Mouse (Mus musculus) MEL-GATA-1-ER (cell line): ENCODE results near the gene Gbgt1.
"Not testable (repeated sequence)": the region's sequence is repeated elsewhere in the genome, so short reads cannot be mapped to it uniquely, and the experiment has no call there.

Experiments
- DNase-seq: peaks from one replicate; pipeline ENCODE4 v3.0.0-alpha.2; 2012; ENCODE audit warnings: low read depth; ENCODE audit errors: extremely low read depth

The Gbgt1 gene

DNA sequence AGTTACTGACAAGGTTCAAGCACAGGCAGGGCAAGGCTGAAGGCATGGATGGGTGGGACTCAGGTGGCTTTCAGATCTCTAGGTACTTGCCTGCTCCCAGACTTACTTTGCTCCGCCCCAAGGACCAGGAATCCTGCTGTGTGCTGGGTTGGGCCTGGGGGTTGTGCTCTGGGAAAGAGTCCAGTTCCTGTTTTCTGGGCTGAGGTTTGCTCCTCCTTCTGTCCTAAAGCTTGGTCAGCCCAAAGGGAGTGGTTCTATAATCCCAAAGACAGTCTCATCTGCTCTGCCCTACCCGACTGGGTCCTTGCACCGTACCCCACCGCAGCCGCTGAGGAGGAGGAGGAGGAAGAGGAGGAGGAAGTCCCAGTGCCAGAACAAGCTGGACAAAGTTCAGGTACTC lies at the start of gene Gbgt1:
TSS of gene Gbgt1 (plus strand) at position 221 of the 400 bp plus-strand sequence.
- no peak for DNase-seq

DNA sequence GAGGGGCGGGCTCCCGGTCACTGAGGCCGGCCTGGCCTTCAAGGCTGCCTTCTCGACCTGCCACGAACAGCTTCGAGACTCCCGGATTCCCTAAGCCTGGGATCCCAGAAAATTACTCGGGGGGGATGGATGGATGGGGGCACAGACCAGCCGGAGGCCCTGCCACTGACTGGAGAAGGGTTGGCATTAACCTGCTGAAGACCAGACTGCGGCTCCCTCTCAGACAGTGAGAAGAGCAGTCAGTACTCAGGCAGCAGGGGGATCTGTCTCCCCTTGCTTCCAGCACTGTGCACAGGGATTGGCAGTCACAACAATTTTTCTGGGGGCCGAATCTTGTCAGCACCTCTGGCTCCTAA lies 49.4 kb upstream of the Gbgt1 start:
- no peak for DNase-seq

DNA sequence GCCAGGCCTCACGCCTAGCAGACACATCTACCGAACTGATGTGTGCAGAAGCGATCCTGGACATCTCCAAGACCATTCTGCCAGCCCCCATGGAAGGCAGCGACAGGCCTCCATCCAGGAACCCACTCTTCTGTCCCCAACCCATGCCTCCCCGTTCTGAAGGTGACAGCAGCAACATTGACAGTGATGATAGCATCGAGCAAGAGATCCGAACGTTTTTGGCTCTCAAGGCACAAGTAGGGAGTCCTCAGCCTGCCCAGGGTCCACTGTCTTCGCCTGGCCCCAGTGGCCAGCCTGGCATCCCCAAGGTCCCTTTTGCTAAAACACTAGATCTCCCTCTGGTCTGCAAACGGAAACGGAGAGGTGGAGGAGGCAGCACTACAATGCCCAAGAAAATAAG lies 45.0 kb upstream of the Gbgt1 start:
- DNase-seq = no peak

DNA sequence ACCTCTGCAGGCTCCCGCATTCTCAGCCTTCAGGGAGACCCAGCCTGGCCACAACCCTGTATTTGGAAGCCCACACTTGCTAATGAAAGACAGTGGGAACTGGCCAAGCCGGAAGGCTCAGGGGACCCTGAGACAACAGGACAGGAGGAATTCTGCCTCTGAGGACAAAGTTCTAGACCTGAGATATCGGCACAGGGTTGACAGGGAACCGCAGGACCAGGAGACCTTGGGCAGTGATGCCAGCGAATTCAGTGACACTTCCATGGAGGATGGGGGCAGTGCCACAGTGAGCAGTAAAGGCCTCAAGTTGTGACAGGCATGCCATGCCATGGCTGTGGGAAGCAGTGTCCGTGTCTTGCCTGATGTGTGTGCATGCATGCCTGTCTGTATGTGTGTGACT lies 43.2 kb upstream of the Gbgt1 start:
- no peak for DNase-seq

DNA sequence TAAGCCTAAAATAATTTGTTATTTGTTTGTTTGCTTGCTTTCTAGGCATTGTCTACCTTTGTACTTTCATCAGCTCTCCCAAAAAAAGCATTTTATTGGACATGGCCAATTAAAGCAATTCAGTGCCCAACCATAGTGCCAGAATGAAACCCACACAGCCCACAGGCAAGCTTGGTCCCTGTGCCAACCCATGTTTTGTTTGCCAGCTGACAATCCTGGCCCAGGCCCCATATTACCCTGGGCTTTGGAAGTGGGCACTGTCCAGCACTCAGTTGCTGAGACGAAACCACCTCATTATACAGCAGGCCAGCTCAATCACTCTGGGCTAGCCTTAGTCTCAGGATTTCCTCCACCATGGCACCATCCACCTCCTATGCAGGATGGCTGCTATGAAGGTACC lies 40.1 kb upstream of the Gbgt1 start:
- no peak for DNase-seq

DNA sequence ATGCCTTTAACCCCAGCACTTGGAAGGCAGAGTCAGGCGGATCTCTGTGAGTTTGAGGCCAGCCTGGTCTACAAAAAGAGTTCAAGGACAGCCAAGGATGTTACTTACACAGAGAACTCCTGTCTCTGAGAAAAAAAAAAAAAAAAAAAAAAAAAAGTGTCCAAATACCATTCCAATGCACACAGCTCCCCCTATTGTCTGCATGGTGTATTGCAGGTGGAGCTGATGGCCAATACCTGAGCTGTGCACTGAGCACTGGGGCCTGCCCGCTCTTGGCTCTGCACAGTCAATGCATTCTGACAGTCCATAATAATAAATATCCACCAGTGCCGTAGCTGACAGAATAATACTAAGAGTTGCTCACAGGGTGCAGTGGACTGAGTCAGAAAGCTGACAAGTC lies 32.8 kb upstream of the Gbgt1 start:
- DNase-seq = peak; percentile 47

DNA sequence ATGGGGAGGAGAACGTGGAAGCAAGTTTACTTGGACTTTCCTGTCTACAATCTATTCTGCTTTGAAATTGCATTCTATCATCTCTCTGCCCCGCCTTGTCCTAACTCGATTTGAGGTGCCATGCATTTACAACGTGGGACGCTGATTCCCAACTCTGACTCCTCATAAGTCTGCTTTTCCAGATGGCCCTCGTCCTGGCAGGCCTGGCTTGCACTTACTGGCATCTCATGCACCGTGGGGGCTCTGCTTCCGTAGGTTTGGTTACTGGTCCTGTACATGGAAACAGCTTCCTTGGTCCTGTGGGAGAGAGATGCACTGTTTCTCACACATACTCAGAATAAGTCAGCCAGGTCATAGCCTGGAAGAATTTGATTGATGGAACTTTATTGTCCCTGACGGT lies 31.8 kb upstream of the Gbgt1 start:
- DNase-seq = no peak

DNA sequence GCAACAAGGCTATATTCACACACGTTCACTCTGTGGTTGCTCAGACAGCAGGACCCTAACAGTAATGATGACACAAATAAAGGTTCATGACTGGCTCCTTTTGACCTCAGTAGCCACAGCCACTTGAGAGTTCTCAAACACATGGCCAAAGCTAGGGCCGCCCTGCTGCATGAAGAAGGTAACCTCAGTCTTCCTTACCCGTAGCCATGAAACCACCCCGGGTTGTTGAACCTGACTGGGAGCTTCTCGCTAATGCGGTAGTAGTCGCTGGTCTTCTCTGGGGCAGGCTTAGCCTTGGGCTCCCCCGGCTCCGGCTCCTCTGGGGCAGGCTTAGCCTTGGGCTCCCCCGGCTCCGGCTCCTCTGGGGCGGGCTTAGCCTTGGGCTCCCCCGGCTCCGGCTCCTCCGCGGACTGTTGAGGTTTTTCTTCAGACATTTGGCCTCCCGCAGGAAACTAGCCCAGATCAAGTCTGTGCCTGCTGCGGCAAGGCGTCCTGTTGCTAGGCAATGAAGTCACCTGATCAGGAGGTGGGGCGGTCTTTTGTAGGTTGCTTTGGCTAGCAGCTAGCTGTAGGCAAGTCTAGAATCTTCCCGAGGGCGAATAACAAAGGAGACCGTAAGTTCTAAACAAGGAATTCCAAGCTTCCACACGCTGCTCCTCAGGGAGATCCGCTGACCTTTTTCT lies 30.7 kb upstream of the Gbgt1 start, which contains the start of gene 1700007K13Rik:
TSS of gene 1700007K13Rik (minus strand) at position 497 of the 683 bp plus-strand sequence.
- no peak for DNase-seq

DNA sequence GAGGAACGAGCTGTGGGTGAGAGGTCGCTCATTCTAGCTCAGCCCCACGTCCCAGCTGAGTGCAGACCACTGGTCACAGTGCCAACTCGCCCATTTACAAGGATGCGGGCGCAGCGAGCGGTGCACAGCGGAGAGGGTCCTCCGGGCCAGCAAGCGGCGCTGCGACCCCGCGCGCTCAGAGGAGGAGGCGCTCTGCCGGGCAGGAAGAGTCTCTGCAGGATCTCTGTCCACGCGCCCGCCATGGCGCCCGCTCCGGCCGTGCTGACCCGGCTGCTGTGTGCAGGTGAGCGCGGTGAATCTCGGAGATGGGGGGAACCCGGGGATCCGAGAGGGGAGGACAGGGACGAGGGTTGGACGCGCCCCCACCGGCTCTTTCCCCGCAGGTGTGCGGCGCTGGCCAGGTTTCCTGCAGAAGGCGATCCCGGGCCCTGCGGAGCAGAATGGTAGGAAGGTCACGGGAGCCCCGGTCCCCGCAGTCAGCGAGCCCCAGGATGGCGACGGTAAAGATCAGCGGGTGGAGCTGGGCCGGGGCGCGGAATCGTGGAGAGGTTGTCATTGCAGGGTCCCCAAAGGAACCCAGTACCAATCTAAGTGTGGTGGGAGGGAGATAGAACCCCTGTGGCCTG lies 28.7 kb upstream of the Gbgt1 start, which contains the start of gene Mrps2:
TSS of gene Mrps2 (plus strand) at position 207 of the 626 bp plus-strand sequence.
- peak; percentile 51 for DNase-seq

DNA sequence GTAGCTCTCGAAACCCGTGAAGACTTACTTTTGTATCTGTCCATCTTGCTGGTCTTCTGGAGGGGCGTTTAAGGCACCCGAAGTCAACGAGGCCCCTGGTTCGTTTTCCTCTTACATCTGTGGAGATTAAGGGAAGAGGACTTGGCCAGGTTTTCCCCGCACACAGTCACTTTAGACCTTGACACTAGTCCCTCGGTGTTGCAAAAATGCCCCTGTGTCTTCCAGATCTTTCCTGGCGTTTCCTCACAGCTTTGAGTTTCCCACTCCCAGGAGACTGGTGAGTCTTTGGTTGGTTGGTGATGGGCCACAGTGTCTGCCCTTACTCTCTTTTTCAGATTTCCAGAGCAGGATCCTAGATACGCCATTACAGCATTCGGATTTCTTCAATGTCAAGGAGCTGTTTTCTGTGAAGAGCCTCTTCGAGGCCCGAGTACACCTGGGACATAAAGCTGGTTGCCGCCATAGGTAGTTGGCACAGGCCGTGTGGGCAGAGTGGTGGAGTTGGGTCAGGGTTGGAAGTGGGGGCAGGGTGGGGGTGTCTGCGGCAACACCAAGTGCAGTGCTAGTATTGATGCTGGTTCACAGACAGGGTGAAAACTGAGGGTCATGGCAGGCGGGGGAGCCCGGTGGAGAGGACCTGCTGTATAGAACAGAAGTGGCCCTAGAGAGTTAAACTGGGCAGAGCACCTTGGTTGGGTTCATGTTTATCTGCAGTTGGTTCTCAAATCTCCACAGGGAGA lies 28.0 kb upstream of the Gbgt1 start:
- DNase-seq = peak; percentile 9

DNA sequence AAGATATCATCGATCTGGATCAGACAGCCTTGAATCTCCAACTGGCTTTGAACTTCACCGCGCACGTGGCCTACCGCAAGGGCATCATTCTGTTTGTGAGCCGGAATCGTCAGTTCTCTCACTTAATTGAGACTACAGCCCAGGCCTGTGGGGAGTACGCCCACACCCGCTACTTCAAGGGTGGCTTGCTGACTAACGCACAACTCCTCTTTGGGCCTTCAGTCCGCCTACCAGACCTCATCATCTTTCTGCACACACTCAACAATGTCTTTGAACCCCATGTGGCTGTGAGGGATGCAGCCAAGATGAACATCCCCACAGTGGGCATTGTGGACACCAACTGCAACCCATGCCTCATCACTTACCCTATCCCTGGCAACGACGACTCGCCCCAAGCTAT lies 27.2 kb upstream of the Gbgt1 start:
- DNase-seq = no peak

DNA sequence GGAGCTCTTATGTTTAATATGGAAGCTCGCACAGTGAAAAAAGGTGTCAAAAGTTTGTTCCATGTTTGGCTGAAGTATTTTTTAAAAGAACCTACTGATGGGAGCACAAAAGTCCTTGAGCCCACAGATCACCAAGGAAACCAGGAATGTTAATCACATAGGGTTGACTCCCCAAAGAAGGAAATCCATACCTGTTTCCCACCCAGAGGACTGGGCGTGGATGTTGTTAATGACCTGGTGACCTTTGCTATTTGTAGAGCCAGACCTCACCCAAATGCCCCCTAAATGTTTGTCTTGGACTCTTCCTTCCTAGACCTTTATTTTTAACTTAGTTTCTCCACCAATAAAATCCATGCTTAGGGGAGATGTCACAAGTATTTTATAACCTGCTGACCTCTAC lies 26.1 kb upstream of the Gbgt1 start:
- no peak for DNase-seq

DNA sequence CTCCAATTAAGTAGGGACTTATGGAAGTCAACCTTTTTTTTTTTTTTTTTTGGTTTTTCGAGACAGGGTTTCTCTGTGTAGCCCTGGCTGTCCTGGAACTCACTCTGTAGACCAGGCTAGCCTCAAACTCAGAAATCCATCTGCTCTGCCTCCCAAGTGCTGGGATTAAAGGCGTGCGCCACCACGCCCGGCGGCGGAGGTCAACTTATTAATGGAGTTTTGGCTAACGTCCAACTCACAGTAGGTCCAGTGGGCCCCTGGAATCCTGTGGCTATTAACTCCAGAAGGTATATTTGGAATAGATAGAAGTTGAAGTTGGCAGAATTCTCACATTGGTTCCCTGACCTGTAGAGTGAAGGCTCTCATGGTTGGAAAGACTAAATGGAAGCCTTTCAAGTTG lies 24.7 kb upstream of the Gbgt1 start:
- DNase-seq = not testable (repeated sequence)

DNA sequence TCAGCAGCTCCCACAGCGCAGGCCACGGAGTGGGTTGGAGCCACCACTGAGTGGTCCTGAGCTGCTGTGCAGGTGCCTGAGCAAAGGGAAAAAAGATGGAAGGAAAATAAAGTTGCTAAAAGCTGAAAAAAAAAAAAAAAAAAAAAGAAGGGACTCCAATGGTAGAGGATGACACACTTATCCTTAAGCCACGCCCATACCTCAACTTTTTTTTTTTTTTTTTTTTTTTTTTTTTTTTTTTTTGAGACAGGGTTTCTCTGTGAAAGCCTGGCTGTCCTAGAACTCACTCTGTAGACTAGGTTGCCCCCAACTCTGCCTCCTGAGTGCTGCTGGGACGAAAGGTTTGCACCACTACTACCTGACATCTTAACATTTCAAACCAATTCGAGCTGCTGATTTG lies 18.7 kb upstream of the Gbgt1 start:
- DNase-seq = not testable (repeated sequence)

DNA sequence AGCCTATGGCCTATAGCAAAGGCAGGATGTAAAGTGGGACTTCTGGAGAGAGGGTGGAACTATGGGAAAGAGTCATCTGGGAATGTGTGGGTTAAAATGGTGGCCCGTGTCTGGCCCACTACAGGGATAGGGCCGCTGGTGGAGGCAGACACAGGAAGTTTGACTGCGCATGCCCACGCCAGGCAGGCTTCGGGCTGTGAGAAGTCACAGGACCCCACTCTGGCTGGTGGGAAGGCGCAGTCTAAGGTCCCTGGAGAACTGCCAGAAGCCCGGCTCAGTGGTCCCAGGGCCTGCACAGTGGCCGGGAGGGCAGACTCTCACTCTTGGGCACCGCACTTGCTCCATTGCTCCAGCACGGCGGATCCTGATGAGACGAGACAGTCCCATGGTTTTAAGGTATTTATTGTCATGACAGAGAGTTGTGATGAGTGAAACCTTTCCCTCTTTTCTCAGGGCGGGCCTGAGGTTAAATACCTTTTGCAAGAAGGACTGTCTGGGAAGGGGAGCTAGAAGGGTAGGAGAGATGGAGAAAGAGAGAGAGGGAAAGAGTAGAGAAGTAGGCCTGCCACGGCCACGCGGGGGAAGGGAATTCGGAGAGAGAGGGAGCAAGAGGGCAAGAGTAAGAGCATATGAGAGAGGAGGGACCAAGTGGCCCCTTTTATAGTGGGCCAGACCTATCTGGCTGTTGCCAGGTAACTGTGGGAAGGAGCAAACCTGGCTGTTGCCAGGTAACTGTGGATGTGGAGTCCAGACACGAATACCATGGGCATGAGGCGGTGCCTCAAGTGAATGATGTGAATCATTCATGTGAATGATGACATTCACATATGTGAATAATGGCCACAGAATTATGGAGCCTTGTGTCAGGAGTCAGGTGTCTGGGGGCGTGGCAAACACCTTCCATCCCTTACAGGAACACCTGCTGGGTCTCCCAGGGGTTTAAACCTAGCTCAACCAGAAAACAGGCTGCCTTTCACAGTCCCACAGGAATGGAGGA lies 17.2 kb upstream of the Gbgt1 start:
- DNase-seq = no peak

DNA sequence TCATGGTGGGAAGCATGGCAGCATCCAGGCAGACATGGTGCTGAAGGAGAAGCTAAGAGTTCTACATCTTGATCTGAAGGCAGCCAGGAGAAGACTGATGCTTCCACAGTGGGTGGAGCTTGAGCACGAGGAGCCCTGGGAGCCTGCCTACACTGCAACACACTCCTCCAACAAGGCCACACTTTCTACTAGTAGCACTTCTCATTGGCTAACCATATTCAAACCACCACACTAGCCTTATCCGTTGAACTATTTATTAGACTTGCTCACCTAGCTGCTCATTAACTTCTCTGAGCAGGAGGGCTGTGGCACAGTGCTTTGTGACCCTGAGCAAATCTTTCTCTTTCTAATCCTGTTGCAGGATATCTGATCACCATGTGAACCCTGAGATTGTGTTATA lies 12.8 kb upstream of the Gbgt1 start:
- no peak for DNase-seq

DNA sequence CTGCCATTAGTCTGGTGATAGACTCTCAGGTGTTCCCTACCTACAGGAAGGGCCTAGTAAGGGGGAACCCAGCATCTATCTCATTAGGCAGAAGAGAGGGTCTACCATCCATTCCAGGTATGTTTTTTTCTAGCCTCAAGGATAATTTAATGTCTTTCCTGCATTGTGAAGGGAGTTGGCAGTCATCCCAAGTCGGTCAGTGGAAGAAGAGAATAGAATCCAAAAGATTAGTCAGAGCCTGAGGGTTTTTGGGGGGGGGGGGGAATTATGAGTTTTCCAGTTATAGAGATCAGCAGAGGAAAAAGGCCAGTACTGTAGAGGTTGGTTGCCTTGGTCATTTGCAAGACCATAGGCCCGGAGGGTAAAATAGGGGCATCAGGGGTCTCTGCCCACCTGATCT lies 2.2 kb upstream of the Gbgt1 start:
- no peak for DNase-seq

DNA sequence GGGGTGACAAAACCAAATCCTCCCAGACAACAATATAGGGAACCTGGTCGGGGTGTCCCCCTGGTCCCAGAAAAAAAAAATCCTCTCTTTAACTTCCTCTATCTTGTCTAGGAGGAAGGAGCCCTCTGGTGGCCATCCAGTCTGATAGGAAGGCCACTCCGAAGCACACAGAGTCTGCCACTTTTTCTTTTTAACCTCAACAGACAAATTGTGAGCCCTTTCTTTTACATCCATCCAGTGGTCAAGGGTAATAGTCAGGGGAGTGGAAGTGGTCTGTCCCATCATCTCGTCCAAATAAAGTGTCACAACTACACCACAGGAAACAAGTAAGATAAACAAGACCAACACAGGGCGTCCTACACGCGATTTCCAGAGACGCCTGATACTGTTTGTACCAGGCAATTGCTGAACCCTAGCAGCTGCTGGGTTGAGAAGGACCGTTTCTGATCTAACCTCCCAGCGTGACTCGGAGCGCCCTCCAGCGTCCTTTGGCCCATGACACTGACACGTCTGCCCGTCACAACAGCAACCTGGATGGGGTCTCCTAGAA lies 1.4 kb upstream of the Gbgt1 start:
- peak; percentile 74 for DNase-seq

DNA sequence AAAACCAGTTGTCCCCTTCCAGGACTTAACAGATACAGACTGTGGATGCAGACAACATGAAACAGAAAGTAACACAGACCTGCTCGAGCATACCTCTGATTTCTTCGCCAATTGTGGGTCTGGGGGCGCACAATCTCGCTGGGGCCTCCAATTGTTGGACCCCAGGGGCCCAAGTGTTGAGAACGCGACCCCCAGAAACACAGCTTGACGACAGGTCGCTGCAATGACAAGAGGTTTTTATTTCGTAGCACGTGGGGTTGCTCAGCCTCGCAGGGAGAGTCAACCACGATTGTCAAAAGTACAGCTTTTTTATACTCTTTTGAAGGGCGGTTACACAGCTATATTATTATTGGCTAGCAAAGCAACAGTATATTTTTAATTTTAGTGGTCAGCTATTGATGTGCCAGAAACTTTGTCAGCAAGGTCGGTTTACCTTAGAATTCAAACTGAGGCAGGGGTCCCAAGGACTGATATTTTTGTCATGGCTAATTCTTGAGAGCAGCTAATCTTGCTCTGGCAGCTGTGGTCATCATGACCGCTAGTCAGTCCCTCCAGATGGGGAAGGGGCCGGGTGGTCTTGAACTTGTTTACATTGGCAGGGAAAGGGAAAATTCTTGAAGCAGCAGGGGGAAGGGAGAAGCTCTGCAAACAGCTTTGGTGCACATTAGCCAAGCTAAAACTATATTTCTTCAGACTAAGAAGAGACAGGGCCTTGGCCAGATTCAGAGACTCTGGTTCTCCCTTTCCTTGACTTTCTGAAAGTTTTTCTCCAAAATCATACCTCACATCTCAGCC lies 693 bp upstream of the Gbgt1 start:
- DNase-seq = no peak

DNA sequence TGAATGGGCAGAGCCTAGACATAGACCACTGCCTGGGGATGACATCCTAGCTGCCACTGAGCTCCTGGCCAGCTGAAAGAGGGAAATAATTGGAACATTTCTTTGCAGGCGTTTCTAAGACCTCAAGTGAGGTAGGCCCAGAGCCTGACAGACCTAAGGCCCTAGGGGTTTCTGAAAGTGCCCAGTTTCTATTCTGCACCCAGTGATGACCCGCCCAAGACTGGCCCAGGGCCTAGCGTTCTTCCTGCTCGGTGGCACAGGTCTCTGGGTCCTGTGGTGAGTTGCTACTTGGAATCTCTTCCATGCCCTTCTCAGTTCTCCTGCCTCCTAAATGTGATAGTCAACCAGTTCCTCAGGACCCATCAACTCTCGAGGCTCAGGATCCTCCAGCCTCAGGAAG lies 870 bp downstream of the Gbgt1 start:
- DNase-seq = no peak
